In genomic region chr1:133083003-133083546, GRCm38 (mm10) we compare ENCODE assay signal across 1 mouse cellular context.
A peak's percentile ranks its signal among the peaks of the same experiment; 100 is the strongest.
TF ChIP-seq lines count a peak whose summit lies in the region.

No protein-coding gene starts in this region.

TF ChIP-seq in CH12.LX, 34 proteins besides CTCF, POLR2A, EP300 and RAD21 (continued from another document):
- TF ChIP-seq BHLHE40 (IDR thresholded peaks at IDR 0.05; ENCODE audit: low read depth, low read length), result peak; percentile 84
- peak; percentile 94 for TF ChIP-seq MEF2A (IDR thresholded peaks at IDR 0.05; ENCODE audit: borderline replicate concordance, low read depth, low read length)
- TF ChIP-seq E2F4 (IDR thresholded peaks at IDR 0.05; ENCODE audit: insufficient replicate concordance, low read depth, low read length), result 0 out of 2 replicates have a peak, but pooled peaks have one; percentile 19
- TF ChIP-seq ZKSCAN1 (IDR thresholded peaks at IDR 0.05; ENCODE audit: borderline replicate concordance, low read depth, low read length), result no peak
- TF ChIP-seq HCFC1 (IDR thresholded peaks at IDR 0.05; ENCODE audit: low read depth, low read length), result peak; percentile 8; the same call in 1 of the 2 replicates
- no peak for TF ChIP-seq SIN3A (IDR thresholded peaks at IDR 0.05; ENCODE audit: low read length)
- TF ChIP-seq MXI1 (IDR thresholded peaks at IDR 0.05; ENCODE audit: low read depth, low read length), result 0 out of 2 replicates have a peak, but pooled peaks have one; percentile 30
- TF ChIP-seq MAZ (IDR thresholded peaks at IDR 0.05; ENCODE audit: low read depth, low read length), result peak; percentile 60
- peak; percentile 87 for TF ChIP-seq MYC (IDR thresholded peaks at IDR 0.05; ENCODE audit: low read depth, low read length)
- peak; percentile 99 for TF ChIP-seq IRF4 (IDR thresholded peaks at IDR 0.05; ENCODE audit: low read depth, low read length)
- TF ChIP-seq POLR2AphosphoS2 (IDR thresholded peaks at IDR 0.05; ENCODE audit: low read depth, low read length), result 0 out of 2 replicates have a peak, but pooled peaks have one; percentile 36
- TF ChIP-seq MAX (IDR thresholded peaks at IDR 0.05; ENCODE audit: low read length), result peak; percentile 53
- TF ChIP-seq ETS1 (conservative IDR thresholded peaks at IDR 0.05; ENCODE audit: low read depth, low read length), result peak; percentile 96
